Mouse (Mus musculus) lung, adult 2 months (tissue): ENCODE data around the gene Hist1h1t.

Source experiments
- CTCF ChIP-seq: fragments of 200-500 bp; IDR thresholded peaks from 2 replicates; pipeline ENCODE4 v1.5.1; 2011; ENCODE audit warnings: mild to moderate bottlenecking, low read length, control low read depth; ENCODE audit not compliant: insufficient read depth
- POLR2A ChIP-seq: fragments of 200-500 bp; IDR thresholded peaks from 2 replicates; pipeline ENCODE4 v1.6.1; 2011; ENCODE audit warnings: low read depth, mild to moderate bottlenecking, control low read depth, low read length, borderline replicate concordance; ENCODE audit errors: extremely low read depth

- no peak for TF ChIP-seq CTCF
- TF ChIP-seq POLR2A = no peak
Observed at GRCm38 (mm10) chr13:23706771-23707170, 11.2 kb downstream of the Hist1h1t start.
